ENCODE assay signal across 10 mouse cellular contexts in the genomic region with DNA sequence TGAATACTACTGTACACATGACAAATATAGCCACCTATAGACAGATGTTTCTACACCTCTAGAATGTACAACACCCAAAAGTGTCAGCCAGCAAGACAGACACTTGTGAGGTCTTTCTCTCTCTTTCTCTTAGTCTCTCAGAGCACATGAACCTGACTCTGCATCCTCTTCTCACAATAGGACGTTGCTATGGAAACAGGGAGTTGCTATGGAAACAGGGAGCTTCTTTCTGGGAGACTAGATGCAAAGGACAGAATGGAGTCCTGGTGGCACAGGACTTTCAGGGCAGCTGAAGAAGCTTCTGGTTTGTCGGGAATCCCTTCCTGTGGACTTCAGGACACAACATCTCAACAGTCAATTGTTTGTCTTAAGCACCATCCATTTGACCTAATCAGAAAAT.
DNase-seq lines count a peak whose midpoint lies in the region; ATAC-seq lines count a peak whose summit lies in the region.
"Had no signal": no experiment of that assay in that cellular context is flagged by ENCODE, and none has a peak within 500 bp of the region (broad histone marks: within the 10 kb centered on the region; RNA-seq: fewer than 3 reads in every experiment).

No protein-coding gene starts in this region.

- H3K36me3 ChIP-seq in heart, embryonic 12.5 days: no peaks in the 10 kb centered on the region
- no peaks in the 10 kb centered on the region for H3K36me3 ChIP-seq in liver, embryonic 11.5 days (ENCODE audit: control insufficient read depth, insufficient read depth, low read length)

- H3K9me3 ChIP-seq in heart, embryonic 12.5 days (replicated peaks): no peaks in the 10 kb centered on the region
- no peaks in the 10 kb centered on the region for H3K9me3 ChIP-seq in liver, embryonic 11.5 days (ENCODE audit: control insufficient read depth, low read length)

- no peak overlapping the region for H3K4me3 ChIP-seq in heart, embryonic 12.5 days
- no peak overlapping the region for H3K4me3 ChIP-seq in liver, embryonic 11.5 days (ENCODE audit: low read depth, low read length)

- no peak overlapping the region for H3K9ac ChIP-seq in heart, embryonic 12.5 days
- no peak overlapping the region for H3K9ac ChIP-seq in liver, embryonic 11.5 days (ENCODE audit: low read depth, low read length)

- peak; percentile 61 for DNase-seq in layer of hippocampus, adult 11-12 months (ENCODE audit: low spot score)
- DNase-seq in layer of hippocampus, postnatal 36 days: no peak
- peak; percentile 28 to 55 for DNase-seq in frontal cortex, postnatal 36 days (ENCODE audit: low spot score in 2 of 2)
- DNase-seq in mesoderm, embryonic 11.5 days (ENCODE audit: low read depth, low spot score): peak; percentile 89
- DNase-seq in right cerebral cortex, postnatal 36 days (ENCODE audit: low spot score in 2 of 2): peak; percentile 14 to 23
- DNase-seq in thymus, postnatal 25 days: no peak
- DNase-seq in liver, embryonic 11.5 days (ENCODE audit: low spot score): no peak
- DNase-seq: gastrocnemius, postnatal 10 days had no signal

- no peak overlapping the region for H3K27ac ChIP-seq in heart, embryonic 12.5 days (ENCODE audit: poor library complexity, severe bottlenecking)
- no peak overlapping the region for H3K27ac ChIP-seq in liver, embryonic 11.5 days (ENCODE audit: low read depth, low read length)
- H3K27ac ChIP-seq: macrophage had no signal

- no peaks in the 10 kb centered on the region for H3K4me1 ChIP-seq in heart, embryonic 12.5 days (replicated peaks)
- no peaks in the 10 kb centered on the region for H3K4me1 ChIP-seq in liver, embryonic 11.5 days (replicated peaks; ENCODE audit: control insufficient read depth, insufficient read depth, low read length)

- no peak for ATAC-seq in heart, embryonic 12.5 days (ENCODE audit: insufficient number of reproducible peaks, low FRiP score)
- ATAC-seq in liver, embryonic 11.5 days (replicated peaks; ENCODE audit: low FRiP score): no peak

- H3K27me3 ChIP-seq in heart, embryonic 12.5 days (replicated peaks): no peaks in the 10 kb centered on the region
- no peaks in the 10 kb centered on the region for H3K27me3 ChIP-seq in liver, embryonic 11.5 days (replicated peaks; ENCODE audit: control insufficient read depth, insufficient read depth, low read length)

- WGBS in heart, embryonic 12.5 days: 50% methylated on average over 2 of the region's 2 CpGs
- WGBS in liver, embryonic 11.5 days: 58% methylated on average over 2 of the region's 2 CpGs

- no peak overlapping the region for H3K4me2 ChIP-seq in heart, embryonic 12.5 days
- H3K4me2 ChIP-seq in liver, embryonic 11.5 days: no peak overlapping the region

Comparison
In these comparisons a context has a peak if more than half of its experiments do, and no peak if none do; other contexts are left out.
1. DNase-seq: peak in layer of hippocampus, adult 11-12 months (single experiment), frontal cortex, postnatal 36 days (2 of 2), mesoderm, embryonic 11.5 days (single experiment) and right cerebral cortex, postnatal 36 days (2 of 2); none in layer of hippocampus, postnatal 36 days (0 of 2), thymus, postnatal 25 days (single experiment) and liver, embryonic 11.5 days (single experiment).